Mouse (Mus musculus): ENCODE results near the gene Nrg3.

DNA sequence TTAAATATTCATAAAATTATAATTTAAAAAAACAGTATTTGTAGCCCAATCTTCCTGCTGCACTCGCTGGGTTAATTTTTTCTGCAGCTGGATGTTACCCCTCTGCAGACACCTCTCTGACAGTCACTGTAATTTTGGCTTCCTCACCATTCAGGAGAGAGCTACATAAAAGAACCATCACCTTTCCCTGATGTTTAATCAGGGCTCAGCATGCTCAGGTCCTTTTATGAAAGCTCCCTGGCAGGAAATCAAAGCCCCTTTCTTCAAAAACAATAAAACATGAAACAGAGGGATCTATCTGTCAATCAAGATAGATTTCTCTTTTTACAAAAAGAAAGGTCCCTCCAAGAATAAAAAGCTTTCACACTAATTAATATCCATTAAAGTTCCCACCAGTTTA lies 51.0 kb downstream of the Nrg3 start:
- TF ChIP-seq CTCF (IDR thresholded peaks at IDR 0.05; ENCODE audit: low read depth) (no peak), EP300 (IDR thresholded peaks at IDR 0.05; ENCODE audit: low read depth) (no peak)

Measured in liver, postnatal 0 days (tissue).